Mouse (Mus musculus) 3T3-L1 (cell line): ENCODE results near the gene Pclaf.

Source experiments
- DNase-seq: peaks from one replicate; pipeline ENCODE4 v3.0.0-alpha.2; 2015; ENCODE audit warnings: low read depth, low spot score

Gene Pclaf

DNA sequence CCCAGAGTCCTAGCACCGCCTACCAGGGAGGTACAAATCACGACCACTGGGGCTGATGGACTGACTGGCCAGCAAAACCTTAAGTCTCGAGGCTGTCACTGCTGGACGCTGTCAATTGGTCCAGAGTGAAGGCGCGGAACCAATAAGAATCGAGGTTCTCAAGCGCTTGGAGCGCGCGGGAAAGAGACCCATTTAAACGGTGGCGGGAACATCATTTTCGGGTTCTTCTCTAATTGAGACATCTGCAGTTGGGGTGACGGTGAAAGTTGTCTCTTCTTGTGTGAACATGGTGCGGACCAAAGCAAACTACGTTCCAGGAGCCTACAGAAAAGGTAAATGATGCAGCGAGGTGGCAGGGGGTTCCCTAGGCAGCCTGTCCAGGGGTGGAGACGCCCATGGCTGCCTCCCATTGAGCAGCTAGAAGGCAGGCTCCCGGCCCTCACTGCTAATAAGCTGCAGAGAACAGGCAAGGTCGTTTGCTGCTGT, at the start of gene Pclaf:
TSS of gene Pclaf (plus strand) at position 95 of the 486 bp plus-strand sequence.
- DNase-seq = peak; percentile 95

DNA sequence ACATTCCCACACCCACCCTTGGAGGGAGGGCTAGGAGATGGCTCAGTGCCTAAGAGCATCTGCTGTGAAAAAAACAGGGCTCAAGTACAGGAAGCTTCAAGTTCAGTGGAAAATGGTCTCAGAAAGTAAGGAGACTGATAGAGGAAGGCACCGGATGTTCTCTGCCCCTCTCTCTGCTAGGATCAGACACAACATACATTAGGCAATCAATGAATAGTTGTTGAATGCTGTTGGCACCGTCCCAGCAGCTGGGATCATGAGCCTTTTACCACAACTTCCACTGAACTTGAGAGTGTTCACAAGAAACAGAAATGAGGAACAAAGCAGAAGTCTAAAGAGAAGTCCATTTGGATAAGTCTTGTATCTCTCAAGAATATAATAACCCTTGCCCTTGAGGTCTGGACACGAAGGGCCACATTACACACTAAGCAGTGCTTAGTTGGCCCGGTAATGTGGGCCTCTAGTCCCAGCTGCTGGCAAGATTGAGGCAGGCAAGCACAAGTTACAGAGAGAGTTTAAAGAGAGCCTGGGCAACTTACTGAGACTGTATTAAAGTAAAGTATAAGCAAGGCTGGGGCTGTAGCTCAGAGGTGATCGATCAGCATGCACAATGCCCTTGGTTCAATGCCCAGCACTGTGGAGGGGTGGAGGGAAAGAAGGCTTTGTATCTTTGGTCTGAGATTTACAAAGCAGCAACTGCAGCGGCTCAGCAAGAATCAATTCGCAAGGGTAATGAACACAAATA, 45.4 kb upstream of the Pclaf start:
- no peak for DNase-seq

DNA sequence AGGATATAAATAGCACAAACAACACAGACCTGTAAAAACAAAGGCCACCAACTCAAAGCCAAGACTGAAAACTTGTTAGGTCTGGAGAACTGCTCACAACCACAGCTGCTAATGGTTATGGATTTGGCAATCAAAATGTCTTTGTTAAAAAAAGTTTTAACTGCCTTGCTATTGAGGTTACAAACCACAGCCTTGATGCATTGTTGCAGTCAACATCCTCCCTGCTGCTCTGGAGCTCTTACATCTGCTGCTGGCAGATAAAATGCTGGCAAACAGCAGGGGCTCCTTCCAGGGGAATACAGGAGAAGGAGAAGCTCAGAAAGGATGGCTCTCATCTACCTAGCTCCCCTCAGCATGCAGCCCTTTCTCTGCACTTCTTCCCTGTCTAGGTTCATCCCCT, 41.9 kb upstream of the Pclaf start:
- peak; percentile 71 for DNase-seq

DNA sequence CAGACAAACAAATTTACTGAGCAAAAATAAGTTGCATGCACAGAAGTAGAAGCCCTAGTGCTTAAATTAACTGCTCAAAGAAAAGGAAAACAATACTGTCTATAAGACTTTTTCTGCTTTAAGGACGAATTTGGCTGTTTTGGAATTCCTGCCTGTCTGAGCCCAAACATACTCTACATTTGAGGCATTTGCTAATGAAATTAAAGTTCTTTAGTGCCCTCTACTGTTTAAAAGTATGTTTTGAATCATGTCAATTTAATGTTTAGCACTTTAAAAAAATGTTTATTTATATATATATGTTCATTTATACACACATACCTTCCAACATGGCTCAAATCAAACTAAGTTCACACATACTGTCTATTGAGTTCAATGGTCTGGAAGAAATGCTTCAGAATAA, 39.8 kb upstream of the Pclaf start:
- DNase-seq = peak; percentile 61

DNA sequence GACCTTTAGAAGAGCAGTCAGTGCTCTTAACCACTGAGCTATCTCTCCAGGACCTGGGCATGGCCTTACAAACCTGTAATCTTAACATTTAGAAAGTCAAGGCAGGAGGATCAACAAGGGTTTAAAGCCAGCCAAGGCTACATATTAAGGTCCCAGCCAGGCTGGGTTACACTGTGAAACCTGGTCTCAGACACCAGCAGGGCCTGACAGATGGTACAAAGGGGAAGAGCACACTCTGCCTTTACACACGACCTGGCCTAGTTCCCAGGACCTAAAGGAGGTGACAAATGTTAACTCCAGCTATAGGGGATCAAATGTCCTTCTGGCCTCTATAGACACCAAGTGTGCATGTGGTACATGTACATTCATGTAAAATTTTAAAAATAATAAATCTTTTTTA, 30.4 kb upstream of the Pclaf start:
- DNase-seq = no peak

DNA sequence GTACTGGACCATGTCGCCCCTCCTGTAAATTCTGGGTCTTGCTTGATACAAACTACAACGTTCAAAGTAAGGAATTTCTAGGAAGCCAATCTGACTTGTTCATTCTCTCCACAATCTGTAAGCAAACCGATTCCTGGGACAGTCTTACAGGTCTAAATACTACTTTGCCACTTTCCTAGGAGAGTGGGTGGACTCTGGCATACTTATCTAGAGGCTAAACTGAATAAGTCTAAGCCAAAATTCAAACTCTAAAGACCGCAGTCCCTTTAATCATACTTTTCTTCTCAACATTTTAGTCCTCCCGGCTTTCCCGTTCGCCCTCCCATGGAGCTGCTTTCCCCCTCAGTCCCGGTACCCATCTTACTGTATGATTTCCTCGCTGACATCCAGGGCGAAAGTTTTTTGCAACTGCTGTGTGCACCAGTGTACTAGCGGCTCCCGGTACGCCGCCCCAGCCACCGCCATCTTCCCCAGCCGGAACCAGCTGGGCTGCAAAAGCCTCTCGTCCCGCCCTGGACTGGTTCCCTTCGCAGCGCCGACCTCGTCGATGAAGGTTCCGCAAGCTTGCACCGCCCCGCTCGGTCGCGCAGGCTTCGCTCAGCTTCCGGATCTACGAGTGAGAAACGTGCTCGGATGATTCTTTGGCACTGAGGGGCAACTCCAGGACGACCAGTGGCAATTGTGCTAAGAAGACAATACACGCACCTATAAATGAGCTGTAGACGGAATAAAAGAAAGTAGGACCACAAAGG, 5.3 kb upstream of the Pclaf start:
- DNase-seq = peak; percentile 89

DNA sequence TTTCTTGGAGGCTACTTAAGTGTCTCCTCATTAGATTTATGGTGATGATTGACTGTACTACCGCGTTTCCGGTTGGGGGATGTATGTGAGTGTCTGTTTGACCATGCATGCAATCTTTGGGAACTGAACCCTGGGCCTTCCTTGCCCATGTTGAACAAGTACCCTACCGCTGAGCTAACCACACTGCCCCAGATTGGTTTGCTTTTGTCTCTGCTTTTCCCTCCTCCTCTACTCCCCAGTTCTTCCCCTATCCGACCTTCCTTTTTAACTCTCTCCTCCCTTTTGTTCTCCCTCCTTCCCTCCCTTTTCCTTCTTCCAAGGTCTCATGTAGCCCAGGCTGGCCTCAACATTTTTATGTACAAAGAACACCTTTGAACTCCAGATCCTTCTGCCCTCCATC, 1.1 kb downstream of the Pclaf start:
- peak; percentile 47 for DNase-seq

DNA sequence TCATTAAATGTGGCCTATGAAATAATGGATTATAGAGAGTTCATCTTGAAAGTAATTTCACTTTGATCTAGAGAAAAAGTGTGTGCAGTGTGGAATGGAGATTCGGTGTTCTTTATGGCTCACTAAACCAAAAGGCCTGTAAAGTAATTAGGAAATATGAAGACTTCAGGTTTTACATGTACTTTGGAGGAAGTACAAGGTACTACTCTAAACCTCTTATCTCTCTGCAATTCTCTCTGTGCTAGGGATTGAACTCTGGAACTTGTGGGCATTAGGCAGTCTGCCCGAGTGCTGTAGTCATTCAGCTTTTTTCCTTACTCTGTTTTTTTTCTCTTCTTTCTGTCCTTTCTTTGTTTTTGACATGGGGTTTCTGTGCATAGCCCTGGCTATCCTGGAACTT, 6.9 kb downstream of the Pclaf start:
- DNase-seq = no peak

DNA sequence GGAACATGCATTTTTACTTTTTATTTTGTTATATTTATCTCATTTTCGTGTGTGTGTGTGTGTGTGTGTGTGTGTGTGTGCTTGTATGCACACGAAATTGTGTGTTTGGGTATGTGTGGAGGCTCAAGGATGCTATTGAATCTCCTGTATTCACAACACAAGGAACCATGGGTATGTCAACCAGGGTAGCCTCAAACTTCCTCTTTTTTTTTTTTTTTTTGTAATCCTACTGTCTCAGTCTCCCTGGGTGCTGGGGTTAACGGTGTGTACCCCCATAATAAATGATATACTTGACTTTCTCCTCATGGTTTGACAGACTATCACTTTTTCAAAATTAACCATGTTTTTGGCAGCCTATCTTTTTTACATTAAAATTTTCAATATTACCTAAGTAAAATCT, 12.8 kb downstream of the Pclaf start:
- DNase-seq = no peak

DNA sequence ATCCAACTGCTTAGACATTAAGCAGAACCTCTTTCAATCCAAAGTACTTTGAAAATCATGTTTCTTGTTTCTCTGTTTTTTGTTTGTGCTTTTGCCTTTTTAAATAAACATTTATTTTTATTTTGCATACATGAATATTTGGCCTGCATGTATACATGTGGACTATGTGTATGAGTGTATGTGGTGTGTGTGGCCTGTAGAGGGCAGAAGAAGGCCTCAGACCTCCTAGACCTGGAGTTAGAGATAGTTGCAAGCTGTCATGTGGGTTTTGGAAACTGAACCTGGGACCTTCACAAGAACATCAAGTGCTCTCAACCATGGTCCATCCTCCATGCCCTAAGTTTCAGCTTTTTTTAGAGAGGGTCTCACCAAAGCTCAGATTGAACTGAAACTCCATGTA, 13.4 kb downstream of the Pclaf start:
- peak; percentile 20 for DNase-seq

DNA sequence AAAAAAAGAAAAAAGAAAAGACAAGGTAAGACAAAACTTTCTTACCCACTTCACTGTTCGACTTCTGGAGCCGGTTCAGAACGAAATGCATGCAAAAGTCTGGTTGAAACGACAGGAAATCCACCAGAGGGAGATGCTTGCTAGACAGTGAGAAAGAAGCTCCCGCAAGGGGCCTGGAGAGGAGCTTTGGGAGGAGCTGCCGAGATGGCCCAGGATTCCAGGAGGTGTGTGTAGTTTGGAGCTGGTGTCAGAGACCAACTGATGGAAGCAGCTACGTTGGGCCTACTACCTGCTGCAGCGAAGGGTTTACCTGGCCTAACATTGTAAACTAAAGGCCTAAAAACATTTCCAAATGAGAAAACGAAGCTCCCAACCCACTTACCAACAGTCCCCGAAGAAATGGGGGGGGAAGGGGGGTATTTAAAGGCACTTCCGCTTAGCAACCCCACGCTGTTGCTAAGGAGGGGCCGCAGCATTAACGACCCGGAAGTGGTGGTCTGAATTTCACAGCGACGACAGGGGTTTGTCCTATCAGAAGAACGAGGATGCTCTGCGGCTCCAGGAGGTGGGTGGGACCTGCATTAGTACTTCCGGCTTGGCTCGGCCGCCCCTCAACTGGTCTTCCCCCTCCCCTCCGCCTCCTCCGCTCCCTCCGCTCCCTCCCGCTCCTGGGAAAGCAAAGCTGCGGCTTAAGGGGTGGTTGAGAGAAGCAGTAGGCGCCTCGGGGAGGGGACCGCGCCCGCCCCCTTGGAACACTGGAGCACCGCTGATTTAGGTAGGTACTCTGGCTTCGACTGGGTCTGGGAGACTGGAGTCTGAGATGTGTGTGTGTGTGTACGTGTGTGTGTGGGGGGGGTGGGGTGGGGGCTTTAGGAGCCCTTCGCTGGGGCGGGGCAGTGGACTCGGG, 18.6 kb downstream of the Pclaf start, which contains the start of the genes Trip4 and Csnk1g1:
TSS of gene Trip4 (minus strand) at position 401 of the 907 bp plus-strand sequence.
TSS of gene Csnk1g1 (plus strand) at position 531 of the 907 bp plus-strand sequence.
- DNase-seq = peak; percentile 98

DNA sequence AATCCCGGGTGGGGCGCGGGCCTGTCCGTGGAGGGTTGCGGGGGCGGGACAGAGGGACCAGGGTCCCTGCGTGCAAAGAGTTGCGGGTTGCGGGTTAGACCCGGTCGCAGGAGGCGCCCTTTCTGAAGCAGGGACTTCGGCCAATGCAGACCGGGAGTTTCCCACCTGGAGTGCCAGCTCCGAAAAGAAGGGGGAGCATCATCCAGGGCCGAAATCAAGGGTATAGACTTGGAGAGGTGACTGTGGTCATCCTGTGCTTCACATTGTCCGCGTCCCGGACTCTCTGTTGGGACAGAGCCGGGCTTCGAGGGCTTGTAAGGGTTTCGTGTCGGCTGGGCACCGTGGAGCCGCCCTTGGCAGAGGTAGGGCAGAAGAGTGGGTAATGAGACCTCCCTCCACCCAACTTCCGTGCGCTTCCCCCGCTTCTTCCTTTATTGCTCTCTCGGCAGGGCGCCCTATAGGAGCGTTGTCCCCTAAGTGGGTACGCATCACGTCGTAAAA, 19.3 kb downstream of the Pclaf start:
- peak; percentile 68 for DNase-seq

DNA sequence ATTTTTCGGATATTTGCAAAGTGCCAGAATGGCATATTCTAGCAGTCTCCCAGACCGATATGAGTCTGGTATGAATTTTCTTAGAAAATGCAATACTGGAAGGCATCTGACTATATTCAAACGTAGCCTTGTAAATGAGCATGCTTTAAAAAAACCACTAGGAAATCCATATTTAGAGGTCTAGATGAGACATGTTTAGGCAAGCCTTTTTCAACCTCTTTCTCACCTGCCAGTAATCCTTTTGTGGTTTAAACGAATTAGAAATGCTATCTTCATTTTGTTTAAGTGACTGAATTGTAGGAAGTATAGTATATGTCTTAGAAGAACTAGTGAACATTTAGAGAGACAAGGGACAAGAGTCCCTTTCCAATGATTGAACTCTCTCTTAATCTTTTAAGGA, 19.8 kb downstream of the Pclaf start:
- DNase-seq = no peak

DNA sequence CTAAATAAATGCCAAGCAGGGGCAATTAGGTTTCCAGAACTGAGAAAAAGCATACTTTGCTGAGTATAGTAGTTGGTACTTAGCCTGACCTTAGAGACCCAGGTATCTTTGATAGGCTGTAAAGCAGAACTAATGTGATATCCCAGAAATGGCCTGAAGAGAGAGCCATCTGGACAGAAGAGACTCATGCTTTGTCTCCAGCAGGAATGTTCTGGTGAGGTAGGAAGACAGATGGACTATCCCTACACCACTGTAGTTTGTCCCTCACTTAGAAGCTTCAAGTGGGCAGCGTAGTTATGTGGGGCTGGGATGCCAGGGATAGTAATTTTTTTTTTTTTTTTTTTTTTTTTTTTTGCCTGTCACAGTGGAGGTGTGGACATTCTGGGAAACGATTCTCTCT, 23.9 kb downstream of the Pclaf start:
- no peak for DNase-seq

DNA sequence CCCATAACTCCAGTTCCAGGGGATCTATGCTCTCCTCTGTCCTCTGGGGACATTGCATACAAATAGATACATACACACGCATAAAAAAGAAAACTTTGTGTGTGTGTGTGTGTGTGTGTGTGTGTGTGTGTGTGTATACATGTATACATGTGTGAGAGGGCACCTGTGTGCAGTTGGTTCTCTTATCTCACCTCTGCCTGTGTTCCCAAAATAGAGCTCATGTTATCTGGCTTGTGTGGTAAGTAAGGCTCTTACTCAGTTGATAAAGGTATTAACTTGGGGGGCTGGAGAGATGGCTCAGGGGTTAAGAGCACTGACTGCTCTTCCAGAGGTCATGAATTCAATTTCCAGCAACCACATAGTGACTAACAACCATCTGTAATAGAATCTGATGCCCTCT, 27.0 kb downstream of the Pclaf start:
- no peak for DNase-seq

DNA sequence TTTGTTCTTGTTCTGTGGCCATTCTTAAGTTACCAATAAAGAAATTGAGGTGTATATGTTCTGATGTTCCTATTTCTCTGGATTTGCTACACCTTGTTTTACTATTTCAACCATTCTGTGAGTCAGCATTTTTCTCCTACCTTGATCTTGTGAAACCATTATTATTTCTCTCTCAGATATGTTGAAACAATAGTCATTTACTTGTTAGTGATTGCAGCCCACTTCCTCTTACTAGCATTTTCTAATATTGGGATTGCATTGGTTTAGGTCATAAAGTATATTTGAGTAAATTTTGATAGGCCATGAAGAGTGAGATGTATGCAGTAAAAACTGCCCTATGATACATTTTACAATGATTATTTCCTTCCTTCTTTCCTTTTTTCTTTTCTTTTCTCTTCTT, 38.4 kb downstream of the Pclaf start:
- DNase-seq = no peak

DNA sequence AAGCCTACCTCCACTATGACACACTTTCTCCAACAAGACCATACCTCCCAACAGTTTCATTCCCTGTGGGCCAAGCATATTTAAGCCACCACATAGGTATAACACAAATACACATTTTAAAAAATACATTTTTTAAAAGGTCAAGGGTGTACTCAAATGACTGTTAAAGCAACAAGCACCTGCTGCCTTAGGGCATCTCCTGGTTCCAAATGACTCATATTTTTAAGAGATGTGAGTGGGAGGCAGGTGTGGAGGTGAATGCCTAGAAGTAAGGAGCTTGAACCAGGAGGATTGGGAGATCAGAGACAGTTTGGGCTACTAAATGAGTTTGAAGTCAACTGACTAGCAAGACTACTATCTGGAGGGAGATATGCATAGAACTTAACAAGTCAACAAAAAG, 39.8 kb downstream of the Pclaf start:
- DNase-seq = no peak

DNA sequence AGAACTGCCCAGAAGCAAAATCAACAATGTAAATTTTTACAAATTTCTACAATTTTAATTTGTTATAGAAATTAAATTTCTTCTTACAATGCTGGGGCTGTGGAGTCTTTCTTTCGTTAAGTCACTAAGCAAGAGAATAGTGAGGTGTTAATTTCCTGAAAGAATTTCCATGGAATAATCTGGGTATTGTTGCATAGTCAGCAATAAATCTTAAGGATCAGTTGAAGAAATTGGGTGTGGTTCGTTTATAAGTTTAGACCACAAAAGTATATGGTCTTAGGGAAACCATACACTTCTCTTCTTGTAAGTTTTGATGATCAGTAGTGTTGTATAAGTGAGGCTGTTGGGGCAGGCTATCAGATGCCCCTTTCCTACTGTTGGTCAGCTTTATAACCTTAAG, 47.5 kb downstream of the Pclaf start:
- DNase-seq = no peak

DNA sequence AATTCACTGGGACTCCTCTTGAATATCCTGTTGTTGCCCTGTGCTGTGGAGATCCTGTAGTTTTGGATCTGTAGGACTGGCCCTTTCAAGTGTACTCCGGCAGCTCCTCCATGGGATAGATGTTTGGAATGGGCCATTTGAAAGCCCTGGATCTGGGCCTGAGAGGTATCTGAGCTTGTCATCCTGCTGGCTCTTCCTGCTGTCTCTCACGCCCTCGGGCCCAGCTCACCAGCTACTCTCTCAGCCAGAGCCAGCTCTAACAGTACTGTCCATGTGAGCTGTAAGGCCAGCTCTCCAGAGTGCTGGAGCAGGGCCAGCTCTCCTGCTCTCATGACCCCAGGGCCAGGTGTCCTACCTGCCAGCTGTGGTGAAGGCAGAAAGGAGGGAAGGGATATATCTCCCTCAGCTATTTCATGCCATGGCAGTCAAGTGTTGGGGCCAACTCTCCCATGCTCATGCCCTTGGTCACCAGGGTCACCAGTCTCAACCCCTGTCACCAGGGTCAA, 61.1 kb downstream of the Pclaf start:
- no peak for DNase-seq
